ENCODE assay signal across 8 mouse cellular contexts in the genomic region with DNA sequence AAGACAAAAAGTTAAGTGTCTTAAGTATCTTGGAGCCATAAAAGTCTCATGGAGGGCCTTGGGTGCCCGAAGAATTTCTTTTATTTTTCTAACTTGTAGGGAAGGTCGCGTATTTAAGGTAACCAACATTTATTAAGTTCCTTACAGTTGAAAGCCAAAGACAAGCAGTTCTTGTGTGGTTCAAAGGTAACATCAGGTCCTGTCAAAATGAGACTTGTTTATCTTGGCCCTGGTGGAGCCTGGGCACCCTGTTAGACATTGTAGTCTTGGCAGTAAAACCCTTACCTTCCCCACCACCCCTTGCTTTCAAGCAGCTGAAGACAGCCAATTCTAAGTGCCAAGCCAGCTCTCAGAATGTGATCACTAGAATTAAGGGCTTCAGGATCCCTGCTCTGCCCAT. TPM values are rescaled to one million over a fixed set of nuclear protein-coding genes. Genes with fewer than 3 reads are reported as not detected.
DNase-seq lines count a peak whose midpoint lies in the region; ATAC-seq and TF ChIP-seq lines count a peak whose summit lies in the region.

No protein-coding gene starts in this region.

- no peak overlapping the region for H3K9ac ChIP-seq in intestine, postnatal 0 days (ENCODE audit: low read depth, low read length)
- H3K9ac ChIP-seq in midbrain, postnatal 0 days (replicated peaks; ENCODE audit: low read length, poor library complexity, severe bottlenecking): no peak overlapping the region

- peak overlapping the region; percentile 77 for H3K4me3 ChIP-seq in embryonic facial prominence, embryonic 10.5 days
- H3K4me3 ChIP-seq in intestine, postnatal 0 days (ENCODE audit: low read depth, low read length): peak overlapping the region; percentile 62; the same call in 1 of the 2 replicates
- H3K4me3 ChIP-seq in midbrain, postnatal 0 days (ENCODE audit: low read depth, low read length): peak overlapping the region; percentile 58

- no peaks in the 10 kb centered on the region for H3K27me3 ChIP-seq in embryonic facial prominence, embryonic 10.5 days (replicated peaks; ENCODE audit: low read depth, poor library complexity, severe bottlenecking)
- no peaks in the 10 kb centered on the region for H3K27me3 ChIP-seq in intestine, postnatal 0 days (replicated peaks; ENCODE audit: control insufficient read depth, insufficient read depth, low read length)
- H3K27me3 ChIP-seq in midbrain, postnatal 0 days (ENCODE audit: insufficient read depth, low read length): no peaks in the 10 kb centered on the region

- H3K4me2 ChIP-seq in intestine, postnatal 0 days (replicated peaks; ENCODE audit: low read depth): peak overlapping the region; percentile 67
- H3K4me2 ChIP-seq in midbrain, postnatal 0 days (ENCODE audit: low read depth, low read length, poor library complexity, severe bottlenecking): peak overlapping the region; percentile 52

- DNase-seq in kidney, adult 11 months: peak; percentile 46
- DNase-seq in kidney, postnatal 4 days: no peak
- DNase-seq in embryonic facial prominence, embryonic 10.5 days (ENCODE audit: low spot score): no peak
- DNase-seq in midbrain, postnatal 0 days (ENCODE audit: low spot score): no peak
- no peak for DNase-seq in thymus, postnatal 10 days (ENCODE audit: low spot score in 2 of 2)
- no peak for DNase-seq in urinary bladder, postnatal 14 days (ENCODE audit: low spot score)

- peak overlapping the region; percentile 98 for H3K27ac ChIP-seq in embryonic facial prominence, embryonic 10.5 days (replicated peaks)
- no peak overlapping the region for H3K27ac ChIP-seq in intestine, postnatal 0 days (ENCODE audit: low read depth, low read length)
- no peak overlapping the region for H3K27ac ChIP-seq in midbrain, postnatal 0 days (ENCODE audit: low read depth, low read length)

- peaks cover 16% of the 10 kb centered on the region for H3K4me1 ChIP-seq in embryonic facial prominence, embryonic 10.5 days
- no peaks in the 10 kb centered on the region for H3K4me1 ChIP-seq in intestine, postnatal 0 days (replicated peaks; ENCODE audit: control insufficient read depth, insufficient read depth, low read length)
- H3K4me1 ChIP-seq in midbrain, postnatal 0 days (ENCODE audit: insufficient read depth, low read length): no peaks in the 10 kb centered on the region

- peaks cover 28% of the 10 kb centered on the region for H3K36me3 ChIP-seq in embryonic facial prominence, embryonic 10.5 days (replicated peaks)
- no peaks in the 10 kb centered on the region for H3K36me3 ChIP-seq in intestine, postnatal 0 days (ENCODE audit: control insufficient read depth, insufficient read depth)
- H3K36me3 ChIP-seq in midbrain, postnatal 0 days (ENCODE audit: insufficient read depth, low read length): no peaks in the 10 kb centered on the region

- no peaks in the 10 kb centered on the region for H3K9me3 ChIP-seq in embryonic facial prominence, embryonic 10.5 days
- H3K9me3 ChIP-seq in intestine, postnatal 0 days (ENCODE audit: control insufficient read depth): no peaks in the 10 kb centered on the region
- no peaks in the 10 kb centered on the region for H3K9me3 ChIP-seq in midbrain, postnatal 0 days (ENCODE audit: low read length)

- WGBS in embryonic facial prominence, embryonic 10.5 days: 83% methylated on average over 3 of the region's 3 CpGs
- 55% methylated on average over 3 of the region's 3 CpGs for WGBS in intestine, postnatal 0 days
- WGBS in midbrain, postnatal 0 days: 83% methylated on average over 3 of the region's 3 CpGs

- ATAC-seq in intestine, postnatal 0 days: no peak
- ATAC-seq in midbrain, postnatal 0 days (ENCODE audit: low FRiP score): no peak
- ATAC-seq in monocyte, adult 5-6 weeks (replicated peaks; ENCODE audit: insufficient number of reproducible peaks, low FRiP score, low TSS enrichment, poor library complexity, severe bottlenecking): no peak

- TF ChIP-seq CTCF in intestine, postnatal 0 days (IDR thresholded peaks at IDR 0.05; ENCODE audit: low read depth): no peak
- no peak for TF ChIP-seq CTCF in midbrain, postnatal 0 days (IDR thresholded peaks at IDR 0.05)

RNA-seq across cellular contexts. Expression of gene Gmeb2, which starts 0.9 kb away (rescaled TPM):
- polyA plus RNA-seq in embryonic facial prominence, embryonic 10.5 days (2016; fragmentation: Nextera tagmentation; extraction: Ambion mirVana): 18.7 and 20.2 TPM in 2 replicates
- polyA plus RNA-seq in intestine, postnatal 0 days (2015; fragmentation: Nextera tagmentation; extraction: Ambion mirVana): 5.4 and 5.8 TPM in 2 replicates
- total RNA-seq in midbrain, postnatal 0 days (2014; rRNA removed): 16.0 and 17.4 TPM in 2 replicates
- polyA plus RNA-seq in midbrain, postnatal 0 days (2015; fragmentation: Nextera tagmentation; extraction: Ambion mirVana): 8.6 and 9.2 TPM in 2 replicates
- 25.1 to 36.4 TPM (median 35.7 TPM) in 3 replicates for total RNA-seq in monocyte, adult 5-6 weeks (2017)

RNA-seq across cellular contexts. Expression of gene Stmn3, which starts 25.6 kb away (rescaled TPM):
- polyA plus RNA-seq in embryonic facial prominence, embryonic 10.5 days (2016; fragmentation: Nextera tagmentation; extraction: Ambion mirVana): 47.9 and 53.7 TPM in 2 replicates
- polyA plus RNA-seq in intestine, postnatal 0 days (2015; fragmentation: Nextera tagmentation; extraction: Ambion mirVana): 28.9 and 32.3 TPM in 2 replicates
- 1,320 and 1,471 TPM in 2 replicates for total RNA-seq in midbrain, postnatal 0 days (2014; rRNA removed)
- 1,883 and 2,098 TPM in 2 replicates for polyA plus RNA-seq in midbrain, postnatal 0 days (2015; fragmentation: Nextera tagmentation; extraction: Ambion mirVana)
- total RNA-seq in monocyte, adult 5-6 weeks (2017): not detected in 3 replicates

RNA-seq across cellular contexts. Expression of gene Rtel1, which starts 30.8 kb away (rescaled TPM):
- polyA plus RNA-seq in embryonic facial prominence, embryonic 10.5 days (2016; fragmentation: Nextera tagmentation; extraction: Ambion mirVana): 72.4 and 74.1 TPM in 2 replicates
- 10.0 and 10.5 TPM in 2 replicates for polyA plus RNA-seq in intestine, postnatal 0 days (2015; fragmentation: Nextera tagmentation; extraction: Ambion mirVana)
- total RNA-seq in midbrain, postnatal 0 days (2014; rRNA removed): 46.6 and 59.4 TPM in 2 replicates
- 26.5 and 27.4 TPM in 2 replicates for polyA plus RNA-seq in midbrain, postnatal 0 days (2015; fragmentation: Nextera tagmentation; extraction: Ambion mirVana)
- 34.6 to 46.3 TPM (median 37.2 TPM) in 3 replicates for total RNA-seq in monocyte, adult 5-6 weeks (2017)

RNA-seq across cellular contexts. Expression of gene Helz2, which starts 46.9 kb away (rescaled TPM):
- polyA plus RNA-seq in embryonic facial prominence, embryonic 10.5 days (2016; fragmentation: Nextera tagmentation; extraction: Ambion mirVana): 1.1 and 1.4 TPM in 2 replicates
- 5.7 and 6.9 TPM in 2 replicates for polyA plus RNA-seq in intestine, postnatal 0 days (2015; fragmentation: Nextera tagmentation; extraction: Ambion mirVana)
- total RNA-seq in midbrain, postnatal 0 days (2014; rRNA removed): 2.9 and 3.7 TPM in 2 replicates
- 0.15 and 0.16 TPM in 2 replicates for polyA plus RNA-seq in midbrain, postnatal 0 days (2015; fragmentation: Nextera tagmentation; extraction: Ambion mirVana)
- total RNA-seq in monocyte, adult 5-6 weeks (2017): 29.5 to 66.9 TPM (median 36.7 TPM) in 3 replicates

Comparison
In these comparisons a context has a peak if more than half of its experiments do, and no peak if none do; other contexts are left out.
1. RNA of gene Stmn3, which starts 25.6 kb away (polyA plus RNA-seq): 1,883 to 2,098 TPM in midbrain, postnatal 0 days; 47.9 to 53.7 TPM in embryonic facial prominence, embryonic 10.5 days and 28.9 to 32.3 TPM in intestine, postnatal 0 days; every median in the first group is over 10 times any median in the second.
2. Peak in every context shown above with its lines, with median percentiles within 50 percentile points of each other: H3K4me3 ChIP-seq.